Mouse (Mus musculus): ENCODE measurements around the gene Rhbdf2.

- TF ChIP-seq CTCF (IDR thresholded peaks at IDR 0.05; ENCODE audit: low read depth) (no peak), EP300 (optimal IDR thresholded peaks at IDR 0.05) (no peak)
Measured at GRCm38 (mm10) chr11:116666566-116666965, 39.7 kb upstream of the Rhbdf2 start.

Data from stomach, postnatal 0 days (tissue).